Mouse (Mus musculus) liver, postnatal 0 days (tissue): ENCODE measurements around the gene Adh7. TPM values are rescaled to one million over a fixed set of nuclear protein-coding genes. Genes with fewer than 3 reads are reported as not detected.

Experiments
- ATAC-seq: fragments of 200-750 bp; cut with Nextera tagmentation; 2 replicates; pipeline ENCODE4 v1.8.0; 2017; ENCODE audit warnings: mild to moderate bottlenecking, moderate library complexity
- DNase-seq: peaks from one replicate; pipeline ENCODE4 v3.0.0-alpha.2; 2016
- H3K27ac ChIP-seq: fragments of 300-500 bp; sonication (generic); 2 replicates; pipeline ENCODE4 v1.5.1; 2014; ENCODE audit warnings: antibody characterized with exemption, moderate library complexity, mild to moderate bottlenecking, low read depth
- H3K27me3 ChIP-seq: fragments of 300-500 bp; sonication (generic); 2 replicates; pipeline ENCODE4 v1.6.1; 2014; ENCODE audit warnings: low read length, control low read depth, mixed read lengths; ENCODE audit not compliant: insufficient read depth
- H3K36me3 ChIP-seq: fragments of 300-500 bp; sonication (generic); replicated peaks from 2 replicates; pipeline ENCODE4 v1.6.1; 2014; ENCODE audit warnings: mild to moderate bottlenecking, control low read depth, low read length, moderate library complexity, mixed read lengths; ENCODE audit not compliant: insufficient read depth
- H3K4me1 ChIP-seq: fragments of 300-500 bp; sonication (generic); 2 replicates; pipeline ENCODE4 v1.6.1; 2014; ENCODE audit warnings: antibody characterized with exemption, mild to moderate bottlenecking, control low read depth; ENCODE audit not compliant: insufficient read depth
- H3K4me2 ChIP-seq: fragments of 300-500 bp; sonication (generic); 2 replicates; pipeline ENCODE4 v1.6.1; 2014; ENCODE audit warnings: low read depth, mild to moderate bottlenecking, low read length, moderate library complexity, mixed read lengths
- H3K4me3 ChIP-seq: fragments of 300-500 bp; sonication (generic); 2 replicates; pipeline ENCODE4 v1.5.1; 2014; ENCODE audit warnings: low read depth, low read length
- H3K9ac ChIP-seq: fragments of 300-500 bp; sonication (generic); replicated peaks from 2 replicates; pipeline ENCODE4 v1.6.1; 2014; ENCODE audit warnings: mild to moderate bottlenecking, moderate library complexity
- H3K9me3 ChIP-seq: fragments of 300-500 bp; sonication (generic); 2 replicates; pipeline ENCODE4 v1.6.1; 2016; ENCODE audit warnings: mild to moderate bottlenecking, control low read depth, low read length, mixed read lengths
- CTCF ChIP-seq: sonication (generic); IDR thresholded peaks from 2 replicates; pipeline ENCODE4 v1.5.1; 2016; ENCODE audit warnings: antibody characterized with exemption, low read depth
- EP300 ChIP-seq: IDR thresholded peaks from 2 replicates; pipeline ENCODE4 v1.6.1; 2016; ENCODE audit warnings: antibody characterized with exemption, low read depth, mild to moderate bottlenecking
- WGBS: fragments of 180-500 bp; shearing (Covaris S2); extraction: QIAGEN DNeasy Blood & Tissue Kit; methylation state at CpG from one replicate; pipeline ENCODE4 v1.1.7; 2014; ENCODE audit not compliant: insufficient replicate concordance; 5-methylcytosine and 5-hydroxymethylcytosine counted together
- polyA plus RNA-seq: library from polyadenylated mRNA; unstranded; fragments of >200 nt; fragmentation: Nextera tagmentation; extraction: Ambion mirVana; gene quantifications from 2 replicates; pipeline ENCODE4 v1.2.1, GENCODE M21; 2015

The Adh7 gene
- polyA plus RNA-seq, 1 experiment from 2014 or later: 6.2 TPM

- no peaks in the 10 kb centered on the region for H3K9me3 ChIP-seq
- no peak overlapping the region for H3K9ac ChIP-seq
- H3K4me2 ChIP-seq: no peak overlapping the region
- no peak overlapping the region for H3K4me3 ChIP-seq
- ATAC-seq (no peak), DNase-seq (no peak)
- 86% methylated on average over 26 of the region's 26 CpGs for whole genome bisulfite sequencing
- no peaks in the 10 kb centered on the region for H3K36me3 ChIP-seq
- H3K4me1 ChIP-seq: no peaks in the 10 kb centered on the region
- H3K27me3 ChIP-seq: no peaks in the 10 kb centered on the region
- H3K27ac ChIP-seq: no peak overlapping the region
- no peak for TF ChIP-seq CTCF
- no peak for TF ChIP-seq EP300
Observed at GRCm38 (mm10) chr3:138185995-138186930, 31.3 kb upstream of the Adh7 start.

DNA sequence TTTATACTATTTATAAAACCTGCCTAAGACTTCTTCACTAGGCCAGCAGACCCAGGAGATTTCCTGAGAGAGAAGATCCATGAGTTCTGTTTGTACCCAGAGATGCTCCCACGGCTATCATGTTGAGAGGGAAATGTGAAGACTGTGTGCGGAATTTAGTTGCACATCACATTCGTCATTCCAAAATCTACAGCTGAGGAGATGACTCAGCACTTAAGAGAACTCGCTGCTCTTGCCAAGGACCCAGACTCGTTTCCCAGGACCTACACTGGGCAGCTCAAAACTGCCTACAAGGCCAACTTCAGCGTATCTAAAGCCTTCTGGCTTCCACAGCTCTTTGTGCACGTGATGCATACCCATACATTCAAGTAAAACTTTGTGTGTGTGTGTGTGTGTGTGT is 25.3 kb upstream of the Adh7 start:
- H3K4me2 ChIP-seq: no peak overlapping the region
- no peaks in the 10 kb centered on the region for H3K4me1 ChIP-seq
- no peaks in the 10 kb centered on the region for H3K9me3 ChIP-seq
- ATAC-seq (no peak), DNase-seq (no peak)
- no peak overlapping the region for H3K9ac ChIP-seq
- WGBS: 71% methylated on average over 7 of the region's 7 CpGs
- no peak overlapping the region for H3K27ac ChIP-seq
- no peaks in the 10 kb centered on the region for H3K27me3 ChIP-seq
- TF ChIP-seq CTCF: no peak
- TF ChIP-seq EP300: no peak
- H3K36me3 ChIP-seq: no peaks in the 10 kb centered on the region
- no peak overlapping the region for H3K4me3 ChIP-seq

- no peaks in the 10 kb centered on the region for H3K27me3 ChIP-seq
- DNase-seq: no peak
Observed at GRCm38 (mm10) chr3:138193683-138194302, 23.8 kb upstream of the Adh7 start, which contains the start of gene 4930579F01Rik. TSS of gene 4930579F01Rik (minus strand) at chr3:138193825.

GRCm38 (mm10) chr3:138197093-138197492 is 20.5 kb upstream of the Adh7 start:
- no peak overlapping the region for H3K9ac ChIP-seq
- WGBS: 79% methylated on average over 14 of the region's 14 CpGs
- DNase-seq (no peak), ATAC-seq (no peak)
- no peak overlapping the region for H3K27ac ChIP-seq
- H3K36me3 ChIP-seq: no peaks in the 10 kb centered on the region
- H3K9me3 ChIP-seq: no peaks in the 10 kb centered on the region
- H3K4me3 ChIP-seq: no peak overlapping the region
- TF ChIP-seq EP300: no peak
- TF ChIP-seq CTCF: no peak
- no peaks in the 10 kb centered on the region for H3K4me1 ChIP-seq
- no peak overlapping the region for H3K4me2 ChIP-seq
- H3K27me3 ChIP-seq: no peaks in the 10 kb centered on the region

More at GRCm38 (mm10) chr3:138193683-138194302, 23.8 kb upstream of the Adh7 start, which contains the start of gene 4930579F01Rik:
- 76% methylated on average over 15 of the region's 15 CpGs for WGBS
- no peak within 1 kb of the TSS for H3K27ac ChIP-seq
- no peak within 1 kb of the TSS for H3K4me2 ChIP-seq
- ATAC-seq: no peak
- H3K4me3 ChIP-seq: no peak within 1 kb of the TSS
- no peaks in the 10 kb centered on the region for H3K4me1 ChIP-seq
- no peaks in the 10 kb centered on the region for H3K9me3 ChIP-seq
- H3K36me3 ChIP-seq: no peaks in the 10 kb centered on the region
- no peak for TF ChIP-seq EP300
- TF ChIP-seq CTCF: no peak
- H3K9ac ChIP-seq: no peak within 1 kb of the TSS

DNA sequence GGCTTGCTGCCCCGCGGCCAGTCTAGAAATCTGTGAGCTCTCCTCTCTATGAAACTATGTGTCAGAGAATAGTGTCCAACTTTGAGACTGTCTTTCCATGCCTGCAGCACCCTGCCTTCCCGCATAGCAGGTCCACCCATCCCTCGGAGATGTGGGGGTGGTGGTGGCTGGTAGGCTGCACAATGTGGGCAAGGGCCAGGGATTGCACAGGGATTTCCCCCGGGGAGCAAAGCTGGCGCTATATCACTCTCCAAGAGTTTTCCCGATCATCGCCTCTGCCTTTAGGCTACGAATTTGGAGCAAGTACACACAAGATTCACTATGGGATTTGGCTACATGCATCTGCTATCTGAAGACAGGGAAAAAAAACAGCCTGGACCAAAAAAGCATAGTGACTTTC is 20.0 kb upstream of the Adh7 start:
- Histone ChIP-seq H3K27ac (no peak overlapping the region), H3K4me2 (no peak overlapping the region), H3K4me3 (no peak overlapping the region), H3K36me3 (no peaks in the 10 kb centered on the region), H3K9me3 (no peaks in the 10 kb centered on the region), H3K4me1 (no peaks in the 10 kb centered on the region), H3K9ac (no peak overlapping the region), H3K27me3 (no peaks in the 10 kb centered on the region)
- WGBS: 62% methylated on average over 9 of the region's 9 CpGs
- DNase-seq (no peak), ATAC-seq (no peak)
- TF ChIP-seq EP300 (no peak), CTCF (no peak)

DNA sequence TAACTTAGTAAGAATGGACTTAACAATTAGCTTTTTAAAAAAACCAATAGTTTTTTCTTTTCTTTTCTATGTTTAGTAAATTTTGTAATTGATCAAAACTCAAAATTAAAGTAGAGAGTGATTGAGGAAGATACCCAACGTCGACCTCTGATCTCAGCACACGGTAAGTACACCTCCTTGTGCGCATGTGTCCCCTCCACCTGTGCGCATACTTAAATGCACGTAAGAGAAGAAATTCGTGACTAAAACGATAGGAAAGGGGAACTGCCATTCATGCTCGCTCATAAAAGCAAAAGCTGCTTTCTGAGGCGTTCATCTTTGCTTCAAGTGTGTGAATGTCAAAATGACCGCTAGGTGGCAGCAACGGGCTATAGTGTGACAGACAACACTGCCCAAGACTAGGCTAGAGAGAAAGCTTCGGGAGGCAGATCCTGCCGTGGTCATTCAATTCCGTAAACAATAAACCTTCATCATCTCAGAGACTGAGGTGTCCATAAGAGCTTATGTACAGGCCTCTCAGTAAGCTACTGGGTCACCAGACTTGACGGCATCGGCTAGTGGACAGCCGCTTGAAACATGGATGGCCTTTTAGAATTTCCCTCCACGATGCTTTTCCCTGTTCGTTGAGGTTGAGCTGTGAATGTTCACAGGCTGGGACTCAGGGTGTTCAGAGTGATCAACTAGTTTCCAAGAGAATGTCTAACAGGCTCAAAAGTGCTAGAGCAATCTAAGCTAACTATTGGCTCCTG is 19.4 kb upstream of the Adh7 start:
- peak overlapping the region; percentile 43; the same call in 1 of the 2 replicates for H3K4me2 ChIP-seq
- H3K9ac ChIP-seq: no peak overlapping the region
- TF ChIP-seq CTCF (peak; percentile 92), EP300 (no peak)
- H3K27ac ChIP-seq: no peak overlapping the region
- peak; percentile 70 for ATAC-seq
- H3K4me1 ChIP-seq: no peaks in the 10 kb centered on the region
- no peaks in the 10 kb centered on the region for H3K9me3 ChIP-seq
- DNase-seq: peak; percentile 88
- no peak overlapping the region for H3K4me3 ChIP-seq
- H3K36me3 ChIP-seq: no peaks in the 10 kb centered on the region
- no peaks in the 10 kb centered on the region for H3K27me3 ChIP-seq
- WGBS: 28% methylated on average over 20 of the region's 20 CpGs
